Mouse (Mus musculus): Measurements from ENCODE around the gene Nol3. TPM values are rescaled to one million over a fixed set of nuclear protein-coding genes. Genes with fewer than 3 reads are reported as not detected.

Gene Nol3
- polyA plus RNA-seq, 1 experiment, result not detected

DNA sequence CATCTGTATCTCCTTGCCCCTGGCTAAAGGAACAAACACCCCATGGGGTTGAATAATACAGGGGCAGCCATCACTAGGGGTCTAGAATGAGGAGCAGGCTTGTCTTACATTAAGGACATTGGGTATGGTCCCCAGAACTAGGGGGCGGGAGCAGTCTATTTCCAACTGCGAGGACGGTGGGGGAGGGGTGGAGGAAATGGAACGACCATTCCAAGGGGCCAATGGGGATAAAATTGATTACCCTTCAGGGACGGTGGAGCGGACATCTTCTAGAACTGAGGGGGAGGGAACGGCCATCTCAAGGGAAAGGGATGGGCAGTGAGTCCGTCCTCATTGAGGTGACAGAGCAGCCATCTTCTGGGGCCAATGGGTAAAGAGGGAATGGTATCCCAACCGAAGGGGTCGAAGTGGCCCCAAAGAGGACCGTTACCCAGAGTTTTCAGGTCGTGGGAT lies 49.7 kb downstream of the Nol3 start:
- Histone ChIP-seq H3K4me1 (ENCODE audit: control insufficient read depth, insufficient read depth, low read length) (peaks cover 1% of the 10 kb centered on the region; the same call in 1 of the 2 replicates), H3K27ac (ENCODE audit: control insufficient read depth, insufficient read depth, low read depth, low read length, poor library complexity) (peak overlapping the region; percentile 48), H3K4me3 (replicated peaks; ENCODE audit: control insufficient read depth, low read depth, low read length) (peak overlapping the region; percentile 82)
- under 1% methylated on average over 12 of the region's 12 CpGs for WGBS
- TF ChIP-seq CTCF (IDR thresholded peaks at IDR 0.05; ENCODE audit: control insufficient read depth, insufficient read depth, low read length) (no peak), POLR2A (IDR thresholded peaks at IDR 0.05; ENCODE audit: borderline replicate concordance, control insufficient read depth, low read depth, low read length) (no peak)

DNA sequence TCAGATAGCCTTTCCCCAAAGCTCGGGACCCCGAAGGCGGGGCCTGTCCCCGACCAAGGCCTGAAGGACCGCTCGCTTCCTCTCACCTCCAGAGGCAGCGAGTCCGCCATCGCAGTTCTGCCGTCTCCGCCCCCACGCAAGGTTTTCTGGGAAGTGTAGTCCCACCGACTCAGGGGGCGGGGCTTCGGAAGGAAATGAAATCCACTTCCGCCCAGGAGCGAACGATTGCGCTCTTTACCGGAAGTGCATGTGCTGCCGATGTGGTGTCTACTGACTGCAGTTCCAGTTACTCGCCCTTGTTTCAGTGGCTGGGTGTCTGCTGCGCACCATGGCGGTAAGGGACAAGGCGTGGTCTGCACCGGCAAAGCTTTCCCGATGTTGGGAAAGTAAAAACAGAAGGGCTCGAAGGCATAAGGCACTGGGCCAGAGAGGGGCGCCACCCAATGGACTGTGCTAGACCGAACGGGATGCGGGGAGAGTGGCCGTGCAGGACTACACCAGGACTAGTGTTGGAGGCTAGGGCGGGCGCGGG lies 50.3 kb downstream of the Nol3 start, which contains the start of the genes Lrrc29 and Tmem208:
Gene Lrrc29 (minus strand): TSS at position 138 of the 532 bp plus-strand sequence.
Gene Tmem208 (plus strand): TSS at position 214 of the 532 bp plus-strand sequence.
- peak; percentile 94; the same call in 1 of the 2 replicates for TF ChIP-seq POLR2A (IDR thresholded peaks at IDR 0.05; ENCODE audit: borderline replicate concordance, control insufficient read depth, low read depth, low read length)
- TF ChIP-seq CTCF (IDR thresholded peaks at IDR 0.05; ENCODE audit: control insufficient read depth, insufficient read depth, low read length), result peak; percentile 46
- peaks cover 1% of the 10 kb centered on the region; the same call in 1 of the 2 replicates for H3K4me1 ChIP-seq (ENCODE audit: control insufficient read depth, insufficient read depth, low read length)
- H3K4me3 ChIP-seq (replicated peaks; ENCODE audit: control insufficient read depth, low read depth, low read length), result peak within 1 kb of the TSS; percentile 82
- H3K27ac ChIP-seq (ENCODE audit: control insufficient read depth, insufficient read depth, low read depth, low read length, poor library complexity), result peak within 1 kb of the TSS; percentile 48
- WGBS, result under 1% methylated on average over 36 of the region's 36 CpGs

DNA sequence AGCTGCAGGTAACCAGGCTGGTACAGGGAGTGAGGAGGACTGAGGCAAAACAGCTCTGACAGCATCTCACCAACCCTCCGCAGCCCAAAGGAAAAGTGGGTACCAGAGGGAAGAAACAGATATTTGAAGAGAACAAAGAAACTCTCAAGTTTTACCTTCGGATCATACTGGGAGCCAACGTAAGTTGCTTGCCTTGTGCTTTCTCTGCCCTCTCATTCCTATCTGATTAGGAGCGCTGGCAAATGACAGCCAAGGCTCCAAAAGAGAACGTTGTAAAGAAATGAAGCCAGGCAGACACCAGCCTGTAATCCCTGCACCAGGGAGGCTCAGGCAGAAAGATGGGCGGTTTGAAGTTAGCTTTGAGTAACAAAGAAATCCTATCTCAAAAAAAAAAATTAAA lies 51.0 kb downstream of the Nol3 start:
- peak overlapping the region; percentile 82 for H3K4me3 ChIP-seq (replicated peaks; ENCODE audit: control insufficient read depth, low read depth, low read length)
- peaks cover 1% of the 10 kb centered on the region; the same call in 1 of the 2 replicates for H3K4me1 ChIP-seq (ENCODE audit: control insufficient read depth, insufficient read depth, low read length)
- 26% methylated on average over 6 of the region's 6 CpGs for WGBS
- H3K27ac ChIP-seq (ENCODE audit: control insufficient read depth, insufficient read depth, low read depth, low read length, poor library complexity), result no peak overlapping the region
- no peak for TF ChIP-seq CTCF (IDR thresholded peaks at IDR 0.05; ENCODE audit: control insufficient read depth, insufficient read depth, low read length)
- no peak for TF ChIP-seq POLR2A (IDR thresholded peaks at IDR 0.05; ENCODE audit: borderline replicate concordance, control insufficient read depth, low read depth, low read length)

DNA sequence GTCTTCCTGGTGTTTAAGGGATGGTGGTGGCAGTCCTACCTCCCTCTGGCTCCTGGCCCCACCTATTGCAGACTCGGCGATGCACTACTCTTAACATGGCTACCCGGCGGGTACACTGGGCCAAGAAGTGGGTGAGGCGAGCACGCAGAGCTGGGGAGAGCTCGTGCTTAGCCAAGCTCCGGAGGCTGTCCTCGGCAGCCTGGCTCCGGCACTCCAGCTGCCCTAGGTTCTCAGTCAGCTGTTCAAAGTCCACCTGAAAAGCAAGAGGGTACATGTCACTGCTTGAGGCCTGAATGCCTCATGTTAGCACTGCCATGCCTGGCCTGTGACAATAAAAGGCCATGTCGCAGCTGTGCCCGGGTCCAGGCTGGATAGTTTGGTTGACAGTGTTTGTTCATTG lies 54.4 kb downstream of the Nol3 start:
- no peak overlapping the region for H3K4me3 ChIP-seq (replicated peaks; ENCODE audit: control insufficient read depth, low read depth, low read length)
- no peaks in the 10 kb centered on the region; the same call in 1 of the 2 replicates for H3K4me1 ChIP-seq (ENCODE audit: control insufficient read depth, insufficient read depth, low read length)
- H3K27ac ChIP-seq (ENCODE audit: control insufficient read depth, insufficient read depth, low read depth, low read length, poor library complexity), result no peak overlapping the region
- WGBS, result 90% methylated on average over 12 of the region's 12 CpGs
- no peak for TF ChIP-seq CTCF (IDR thresholded peaks at IDR 0.05; ENCODE audit: control insufficient read depth, insufficient read depth, low read length)
- TF ChIP-seq POLR2A (IDR thresholded peaks at IDR 0.05; ENCODE audit: borderline replicate concordance, control insufficient read depth, low read depth, low read length), result no peak

DNA sequence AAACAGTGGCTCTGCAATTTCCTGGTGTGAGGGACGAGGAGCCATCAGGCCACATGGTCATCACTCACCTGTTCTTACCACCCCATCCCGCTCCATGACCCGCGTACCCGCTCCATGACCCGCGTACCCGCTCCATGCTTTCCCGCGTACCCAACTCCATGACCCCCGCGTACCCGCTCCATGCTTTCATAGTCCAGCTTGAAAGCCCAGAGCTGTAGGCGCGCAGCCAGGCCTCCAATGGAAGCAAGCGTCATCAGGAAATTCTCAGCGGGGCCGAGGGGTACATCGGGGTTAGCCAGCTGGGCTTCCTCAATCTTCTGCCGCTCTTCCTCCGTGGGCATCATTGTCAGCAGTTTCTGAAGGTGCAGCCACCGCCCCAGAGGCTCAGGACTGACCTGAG lies 55.5 kb downstream of the Nol3 start:
- Histone ChIP-seq H3K4me3 (replicated peaks; ENCODE audit: control insufficient read depth, low read depth, low read length) (no peak overlapping the region), H3K4me1 (ENCODE audit: control insufficient read depth, insufficient read depth, low read length) (no peaks in the 10 kb centered on the region; the same call in 1 of the 2 replicates), H3K27ac (ENCODE audit: control insufficient read depth, insufficient read depth, low read depth, low read length, poor library complexity) (no peak overlapping the region)
- WGBS, result 93% methylated on average over 22 of the region's 22 CpGs
- TF ChIP-seq POLR2A (IDR thresholded peaks at IDR 0.05; ENCODE audit: borderline replicate concordance, control insufficient read depth, low read depth, low read length) (no peak), CTCF (IDR thresholded peaks at IDR 0.05; ENCODE audit: control insufficient read depth, insufficient read depth, low read length) (no peak)

Other genes with a start within 250 kb of the Nol3 start
- gene Ces3a, start 227.5 kb upstream of the Nol3 start, polyA plus RNA-seq (2011; ENCODE audit: insufficient read depth, insufficient read length, low replicate concordance, missing spikeins), result 2.3 and 7.1 TPM in 2 replicates
- 0.95 and 1.3 TPM in 2 replicates for gene Ces3b, start 192.4 kb upstream of the Nol3 start, polyA plus RNA-seq (2011; ENCODE audit: insufficient read depth, insufficient read length, low replicate concordance, missing spikeins)
- not detected in 2 replicates for gene Ces4a, start 144.3 kb upstream of the Nol3 start, polyA plus RNA-seq (2011; ENCODE audit: insufficient read depth, insufficient read length, low replicate concordance, missing spikeins)
- gene Cbfb, start 105.5 kb upstream of the Nol3 start, polyA plus RNA-seq (2011; ENCODE audit: insufficient read depth, insufficient read length, low replicate concordance, missing spikeins), result 9.7 and 36.4 TPM in 2 replicates
- 5.0 and 17.2 TPM in 2 replicates for gene D230025D16Rik, start 51.0 kb upstream of the Nol3 start, polyA plus RNA-seq (2011; ENCODE audit: insufficient read depth, insufficient read length, low replicate concordance, missing spikeins)
- 0.82 TPM in 1 of 2 replicates, not detected in the other for gene B3gnt9, start 21.0 kb upstream of the Nol3 start, polyA plus RNA-seq (2011; ENCODE audit: insufficient read depth, insufficient read length, low replicate concordance, missing spikeins)
- 11.3 and 12.0 TPM in 2 replicates for gene Tradd, start 11.5 kb upstream of the Nol3 start, polyA plus RNA-seq (2011; ENCODE audit: insufficient read depth, insufficient read length, low replicate concordance, missing spikeins)
- 0.50 and 3.7 TPM in 2 replicates for gene Fbxl8, start 11.5 kb upstream of the Nol3 start, polyA plus RNA-seq (2011; ENCODE audit: insufficient read depth, insufficient read length, low replicate concordance, missing spikeins)
- gene Hsf4, start 6.3 kb upstream of the Nol3 start, polyA plus RNA-seq (2011; ENCODE audit: insufficient read depth, insufficient read length, low replicate concordance, missing spikeins), result 0.95 TPM in 1 of 2 replicates, not detected in the other
- gene 4931428F04Rik, start 13.7 kb downstream of the Nol3 start, polyA plus RNA-seq (2011; ENCODE audit: insufficient read depth, insufficient read length, low replicate concordance, missing spikeins), result 1.5 and 2.2 TPM in 2 replicates
- gene Exoc3l, start 20.0 kb downstream of the Nol3 start, polyA plus RNA-seq (2011; ENCODE audit: insufficient read depth, insufficient read length, low replicate concordance, missing spikeins), result 5.7 and 10.4 TPM in 2 replicates
- gene E2f4, start 21.5 kb downstream of the Nol3 start, polyA plus RNA-seq (2011; ENCODE audit: insufficient read depth, insufficient read length, low replicate concordance, missing spikeins), result 108 and 115 TPM in 2 replicates
- gene Elmo3, start 29.5 kb downstream of the Nol3 start, polyA plus RNA-seq (2011; ENCODE audit: insufficient read depth, insufficient read length, low replicate concordance, missing spikeins), result 8.2 and 11.5 TPM in 2 replicates
- gene Lrrc29, start 50.1 kb downstream of the Nol3 start, polyA plus RNA-seq (2011; ENCODE audit: insufficient read depth, insufficient read length, low replicate concordance, missing spikeins), result 7.8 and 19.9 TPM in 2 replicates
- gene Tmem208, start 50.2 kb downstream of the Nol3 start, polyA plus RNA-seq (2011; ENCODE audit: insufficient read depth, insufficient read length, low replicate concordance, missing spikeins), result 81.6 and 140 TPM in 2 replicates
- 24.6 and 66.3 TPM in 2 replicates for gene Fhod1, start 71.8 kb downstream of the Nol3 start, polyA plus RNA-seq (2011; ENCODE audit: insufficient read depth, insufficient read length, low replicate concordance, missing spikeins)
- gene Slc9a5, start 72.7 kb downstream of the Nol3 start, polyA plus RNA-seq (2011; ENCODE audit: insufficient read depth, insufficient read length, low replicate concordance, missing spikeins), result 3.7 and 7.8 TPM in 2 replicates
- gene Plekhg4, start 97.1 kb downstream of the Nol3 start, polyA plus RNA-seq (2011; ENCODE audit: insufficient read depth, insufficient read length, low replicate concordance, missing spikeins), result not detected in 2 replicates
- gene Kctd19, start 137.4 kb downstream of the Nol3 start, polyA plus RNA-seq (2011; ENCODE audit: insufficient read depth, insufficient read length, low replicate concordance, missing spikeins), result not detected in 2 replicates
- 1.1 and 3.0 TPM in 2 replicates for gene Lrrc36, start 137.4 kb downstream of the Nol3 start, polyA plus RNA-seq (2011; ENCODE audit: insufficient read depth, insufficient read length, low replicate concordance, missing spikeins)
- gene Tppp3, start 195.4 kb downstream of the Nol3 start, polyA plus RNA-seq (2011; ENCODE audit: insufficient read depth, insufficient read length, low replicate concordance, missing spikeins), result 3.3 and 3.5 TPM in 2 replicates
- 7.3 and 10.1 TPM in 2 replicates for gene Zdhhc1, start 220.8 kb downstream of the Nol3 start, polyA plus RNA-seq (2011; ENCODE audit: insufficient read depth, insufficient read length, low replicate concordance, missing spikeins)
- gene Hsd11b2, start 242.6 kb downstream of the Nol3 start, polyA plus RNA-seq (2011; ENCODE audit: insufficient read depth, insufficient read length, low replicate concordance, missing spikeins), result 0.82 TPM in 1 of 2 replicates, not detected in the other